Mouse (Mus musculus) lung, adult 2 months (tissue): ENCODE measurements around the gene Slbp.

Experiments
- CTCF ChIP-seq: fragments of 200-500 bp; IDR thresholded peaks from 2 replicates; pipeline ENCODE4 v1.5.1; 2011; ENCODE audit warnings: mild to moderate bottlenecking, low read length, control low read depth; ENCODE audit not compliant: insufficient read depth
- POLR2A ChIP-seq: fragments of 200-500 bp; IDR thresholded peaks from 2 replicates; pipeline ENCODE4 v1.6.1; 2011; ENCODE audit warnings: low read depth, mild to moderate bottlenecking, control low read depth, low read length, borderline replicate concordance; ENCODE audit errors: extremely low read depth

- TF ChIP-seq CTCF (no peak), POLR2A (no peak)
Observed at GRCm38 (mm10) chr5:33697534-33697933, 45.2 kb upstream of the Slbp start.
